Mouse (Mus musculus): Measurements from ENCODE around the gene Gm14418.
"Not testable (repeated sequence)": the region's sequence is repeated elsewhere in the genome, so short reads cannot be mapped to it uniquely, and the experiment has no call there.

Gene Gm14418

DNA sequence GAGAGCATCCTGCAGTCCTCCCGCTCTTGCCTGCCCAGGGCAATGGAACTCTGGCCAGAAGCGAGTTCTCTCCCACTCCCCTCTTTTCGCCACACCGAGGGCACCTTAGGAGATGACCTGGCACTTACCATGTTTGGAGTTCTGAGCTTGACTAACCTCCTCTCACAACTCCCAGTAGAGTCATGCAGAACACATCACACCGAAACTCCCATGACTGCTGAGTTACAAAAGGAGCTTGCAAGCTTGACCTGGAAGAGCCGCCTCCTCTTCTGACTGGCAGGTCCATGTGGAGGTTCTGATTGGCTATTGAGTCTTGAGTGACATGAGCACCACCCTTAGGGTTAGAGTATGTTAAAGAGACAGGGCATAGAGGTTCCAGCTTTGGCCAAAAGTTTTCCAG, at the start of gene Gm14418:
Gm14418 (minus strand) TSS at position 225 of the 400 bp plus-strand sequence.
- DNase-seq (ENCODE audit: low spot score in 2 of 2): not testable (repeated sequence)

Data from frontal cortex, postnatal 36 days (tissue).